Mouse (Mus musculus) E14TG2a.4 (cell line): Measurements from ENCODE around the gene Unc5c.

Experiments used
- H3K27me3 ChIP-seq: 2 replicates; pipeline ENCODE4 v1.6.1; 2014; ENCODE audit warnings: low read length, control low read depth; ENCODE audit not compliant: insufficient read depth
- H3K36me3 ChIP-seq: 2 replicates; pipeline ENCODE4 v1.6.1; 2014; ENCODE audit warnings: low read length, control low read depth; ENCODE audit not compliant: insufficient read depth
- H3K4me1 ChIP-seq: replicated peaks from 2 replicates; pipeline ENCODE4 v1.6.1; 2014; ENCODE audit warnings: low read depth, low read length, control low read depth
- H3K4me3 ChIP-seq: replicated peaks from 2 replicates; pipeline ENCODE4 v1.5.1; 2014; ENCODE audit warnings: mild to moderate bottlenecking, low read length
- H3K9me3 ChIP-seq: 2 replicates; pipeline ENCODE4 v1.6.1; 2014; ENCODE audit warnings: low read length, control low read depth
- CTCF ChIP-seq: conservative IDR thresholded peaks from 2 replicates; pipeline ENCODE4 v1.5.1; 2014; ENCODE audit warnings: low read length
- NANOG ChIP-seq: IDR thresholded peaks from 2 replicates; pipeline ENCODE4 v1.6.1; 2014; ENCODE audit warnings: borderline replicate concordance, low read length, mixed read lengths
- POU5F1 ChIP-seq: IDR thresholded peaks from 2 replicates; pipeline ENCODE4 v1.6.1; 2014; ENCODE audit warnings: low read length, borderline replicate concordance

The Unc5c gene

DNA sequence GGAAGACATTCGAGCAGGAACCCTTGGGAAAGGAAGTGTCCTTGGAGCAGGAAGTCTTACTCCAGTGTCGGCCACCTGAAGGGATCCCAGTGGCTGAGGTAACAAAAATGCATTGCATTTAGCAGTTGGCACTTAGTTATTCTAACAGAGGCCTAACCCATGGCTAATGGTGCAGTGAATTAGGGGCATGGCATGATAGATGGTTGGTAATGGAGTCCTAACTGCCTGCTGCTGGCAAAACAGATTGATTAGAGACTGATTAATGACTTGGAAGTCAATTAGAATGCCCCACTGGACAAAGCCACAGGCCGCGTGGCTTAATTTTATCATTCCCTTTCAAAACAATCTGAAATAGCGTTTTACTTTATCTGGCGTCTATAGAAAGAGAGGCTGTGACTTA, 268.8 kb downstream of the Unc5c start:
- TF ChIP-seq CTCF = no peak
- no peak for TF ChIP-seq NANOG
- no peak for TF ChIP-seq POU5F1
- Histone ChIP-seq H3K4me3 (no peak overlapping the region), H3K9me3 (no peaks in the 10 kb centered on the region)

DNA sequence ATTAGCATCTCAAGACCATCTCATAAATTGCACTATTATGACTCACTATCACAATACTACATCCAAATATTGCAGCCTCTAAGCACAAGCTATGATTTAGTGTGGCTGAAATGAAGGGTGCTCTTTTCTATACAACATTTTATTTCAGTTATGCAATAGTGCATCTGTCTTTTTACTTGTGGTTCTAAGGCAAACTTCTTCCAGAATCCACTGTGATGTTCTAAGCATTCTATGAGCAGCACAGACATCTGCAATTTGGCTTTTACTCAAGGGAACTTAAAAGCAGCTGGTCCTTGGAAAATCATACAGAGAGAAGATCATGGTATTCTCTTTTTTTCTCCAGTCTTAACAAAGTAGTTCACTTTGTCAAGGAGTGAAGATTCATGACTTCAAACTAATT, 270.3 kb downstream of the Unc5c start:
- Histone ChIP-seq H3K27me3 (no peaks in the 10 kb centered on the region), H3K4me3 (no peak overlapping the region), H3K4me1 (no peaks in the 10 kb centered on the region), H3K36me3 (no peaks in the 10 kb centered on the region), H3K9me3 (no peaks in the 10 kb centered on the region)
- TF ChIP-seq POU5F1 = no peak
- TF ChIP-seq CTCF = no peak
- no peak for TF ChIP-seq NANOG

More for the DNA sequence above, 268.8 kb downstream of the Unc5c start:
- Histone ChIP-seq H3K4me1 (no peaks in the 10 kb centered on the region), H3K27me3 (no peaks in the 10 kb centered on the region), H3K36me3 (no peaks in the 10 kb centered on the region)

DNA sequence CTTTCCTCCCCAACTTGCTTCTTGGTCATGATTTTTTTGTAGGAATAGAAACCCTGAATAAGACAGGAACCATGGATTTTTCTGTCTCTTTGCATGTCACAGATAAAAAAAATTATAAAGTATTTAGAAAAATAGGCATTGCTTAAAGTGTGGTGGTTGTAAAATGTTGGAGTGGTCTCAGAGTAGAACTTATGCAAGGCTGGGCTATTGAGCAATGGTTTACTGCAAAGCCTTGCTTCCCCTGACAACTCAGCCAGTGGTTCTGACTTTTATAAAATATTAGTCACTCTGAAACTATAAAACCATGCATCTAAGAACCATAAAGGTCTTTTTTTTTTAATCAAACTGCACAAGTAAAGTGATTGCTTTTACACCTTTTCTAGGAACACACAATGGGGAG, 280.3 kb downstream of the Unc5c start:
- Histone ChIP-seq H3K4me1 (no peaks in the 10 kb centered on the region), H3K4me3 (no peak overlapping the region), H3K9me3 (no peaks in the 10 kb centered on the region), H3K36me3 (no peaks in the 10 kb centered on the region), H3K27me3 (no peaks in the 10 kb centered on the region)
- TF ChIP-seq NANOG (no peak), CTCF (no peak), POU5F1 (no peak)

DNA sequence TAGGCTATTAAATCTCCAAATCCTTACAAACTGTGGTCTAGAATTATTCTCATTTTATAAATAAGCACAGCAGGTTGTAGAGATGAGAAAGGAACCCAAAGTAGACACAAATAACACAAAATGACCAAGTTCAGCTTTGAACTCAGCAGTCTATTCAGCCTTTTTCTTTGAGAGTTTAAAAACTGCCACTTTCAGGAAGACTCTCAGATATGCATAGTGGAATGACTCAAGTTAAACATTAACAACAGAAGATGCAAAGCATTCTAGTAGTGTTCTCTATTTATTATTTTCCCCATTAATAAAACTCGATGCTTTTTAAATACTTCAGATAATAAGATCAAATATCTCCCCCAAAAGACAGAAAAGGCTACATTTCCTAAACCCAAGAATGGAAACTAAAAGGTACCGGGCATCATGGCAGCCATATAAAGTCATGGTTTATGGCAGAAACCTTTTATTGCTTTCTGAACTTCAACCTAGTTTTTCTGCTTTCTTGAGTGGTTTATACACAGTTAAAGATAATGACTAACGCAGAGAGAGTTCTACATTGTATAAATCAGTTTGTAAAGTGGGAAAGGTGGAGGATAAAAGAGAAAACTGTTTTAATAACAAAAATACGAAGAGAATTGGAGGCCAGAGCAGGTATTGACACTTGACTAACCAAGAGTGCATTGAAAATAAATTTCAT, 283.8 kb downstream of the Unc5c start:
- Histone ChIP-seq H3K4me3 (no peak overlapping the region), H3K4me1 (no peaks in the 10 kb centered on the region), H3K9me3 (peaks cover 11% of the 10 kb centered on the region), H3K27me3 (no peaks in the 10 kb centered on the region), H3K36me3 (no peaks in the 10 kb centered on the region)
- TF ChIP-seq CTCF = no peak
- no peak for TF ChIP-seq NANOG
- TF ChIP-seq POU5F1 = no peak

DNA sequence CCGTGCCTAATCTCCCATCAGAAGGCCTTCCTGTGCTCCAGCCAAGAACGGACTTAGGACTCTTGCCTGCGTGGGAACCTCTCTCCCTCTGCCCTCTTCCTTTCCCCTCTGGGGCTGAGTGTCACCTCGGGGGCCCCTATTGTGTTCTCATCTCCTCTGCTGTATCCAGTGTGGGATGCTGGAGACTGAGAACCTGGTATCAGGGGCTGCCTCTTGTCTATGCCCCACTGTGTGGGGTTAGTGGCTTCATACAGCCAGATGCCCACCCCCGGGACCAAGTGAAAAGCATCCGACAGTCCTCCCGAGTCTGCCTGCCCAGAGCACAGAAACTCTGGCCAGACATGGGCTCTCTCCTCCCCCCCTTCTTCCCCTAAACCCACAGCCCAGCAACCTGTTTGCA, 287.2 kb downstream of the Unc5c start:
- no peak overlapping the region for H3K4me3 ChIP-seq
- H3K4me1 ChIP-seq = no peaks in the 10 kb centered on the region
- peaks cover 11% of the 10 kb centered on the region for H3K9me3 ChIP-seq
- no peaks in the 10 kb centered on the region for H3K27me3 ChIP-seq
- no peaks in the 10 kb centered on the region for H3K36me3 ChIP-seq
- TF ChIP-seq NANOG (no peak), POU5F1 (no peak), CTCF (no peak)

DNA sequence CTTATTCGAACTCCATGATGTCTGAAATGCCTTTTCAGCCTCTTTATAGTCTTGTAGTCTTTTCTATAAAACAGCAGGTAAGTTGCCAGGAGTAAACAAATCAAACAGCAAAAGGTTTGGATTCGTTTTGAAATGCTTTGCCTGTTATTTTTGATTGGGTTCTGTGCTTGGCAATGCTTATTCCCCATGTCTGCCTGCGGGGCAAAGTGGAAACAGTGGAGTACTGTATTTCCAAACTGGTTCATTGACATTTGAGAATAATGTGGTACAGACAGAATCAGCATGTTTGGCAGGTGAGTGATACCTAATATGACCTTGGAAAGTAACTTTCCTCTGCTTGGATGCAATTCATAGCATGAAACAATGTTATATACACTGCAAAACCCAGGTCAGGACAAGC, 292.2 kb downstream of the Unc5c start:
- TF ChIP-seq NANOG = no peak
- TF ChIP-seq CTCF = no peak
- no peak for TF ChIP-seq POU5F1
- Histone ChIP-seq H3K4me3 (no peak overlapping the region), H3K9me3 (peaks cover 4% of the 10 kb centered on the region)

DNA sequence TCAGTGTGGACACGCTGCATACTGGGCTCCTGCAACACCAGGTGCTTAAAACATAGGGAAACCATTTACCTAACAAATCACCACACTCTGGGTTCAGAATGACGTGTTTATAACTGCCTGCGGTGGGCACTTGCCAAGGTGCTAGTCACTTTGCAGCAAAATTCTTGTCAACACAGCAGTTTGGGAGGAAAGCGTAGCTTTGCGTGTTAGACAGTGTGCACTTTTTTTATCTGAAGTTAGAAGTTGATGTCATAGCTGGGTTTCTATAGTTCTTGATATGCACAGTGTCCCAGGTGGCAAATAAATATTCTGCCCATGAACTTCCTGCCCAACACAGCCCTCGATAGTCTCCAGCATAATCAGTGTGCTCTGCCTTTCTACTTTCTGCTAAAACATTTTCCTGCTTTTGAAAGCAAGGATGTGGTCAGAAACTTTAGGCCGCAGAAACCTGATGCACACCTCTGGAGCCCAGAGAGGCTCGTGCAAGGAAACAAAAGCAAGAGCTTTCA, 313.4 kb downstream of the Unc5c start:
- no peaks in the 10 kb centered on the region for H3K36me3 ChIP-seq
- no peaks in the 10 kb centered on the region for H3K9me3 ChIP-seq
- H3K27me3 ChIP-seq = no peaks in the 10 kb centered on the region
- no peaks in the 10 kb centered on the region for H3K4me1 ChIP-seq
- TF ChIP-seq NANOG = no peak
- no peak for TF ChIP-seq CTCF
- no peak for TF ChIP-seq POU5F1
- H3K4me3 ChIP-seq = no peak overlapping the region

More for the DNA sequence above, 292.2 kb downstream of the Unc5c start:
- Histone ChIP-seq H3K4me1 (no peaks in the 10 kb centered on the region), H3K27me3 (no peaks in the 10 kb centered on the region), H3K36me3 (no peaks in the 10 kb centered on the region)

DNA sequence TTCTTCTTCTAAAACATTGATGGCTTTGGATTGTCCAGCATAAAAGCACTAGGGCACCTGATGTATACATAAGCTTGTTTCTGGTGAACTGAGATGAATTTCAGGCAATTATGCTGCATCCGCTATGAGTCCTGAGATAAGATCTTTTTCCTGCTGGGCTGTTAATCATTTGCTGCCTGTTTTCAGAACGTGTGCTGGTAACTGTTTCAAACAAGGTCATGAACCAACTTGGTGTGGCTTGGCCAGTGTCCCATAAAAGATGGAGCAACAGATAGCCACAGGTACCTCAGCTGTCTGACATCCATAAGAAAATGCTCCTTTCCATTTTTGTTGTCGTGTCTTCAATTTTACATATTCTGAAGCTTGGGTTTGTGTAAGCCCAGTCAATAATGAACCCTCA, 314.2 kb downstream of the Unc5c start:
- H3K9me3 ChIP-seq = no peaks in the 10 kb centered on the region
- no peaks in the 10 kb centered on the region for H3K27me3 ChIP-seq
- no peak overlapping the region for H3K4me3 ChIP-seq
- no peaks in the 10 kb centered on the region for H3K4me1 ChIP-seq
- no peaks in the 10 kb centered on the region for H3K36me3 ChIP-seq
- TF ChIP-seq NANOG (no peak), POU5F1 (no peak), CTCF (no peak)

DNA sequence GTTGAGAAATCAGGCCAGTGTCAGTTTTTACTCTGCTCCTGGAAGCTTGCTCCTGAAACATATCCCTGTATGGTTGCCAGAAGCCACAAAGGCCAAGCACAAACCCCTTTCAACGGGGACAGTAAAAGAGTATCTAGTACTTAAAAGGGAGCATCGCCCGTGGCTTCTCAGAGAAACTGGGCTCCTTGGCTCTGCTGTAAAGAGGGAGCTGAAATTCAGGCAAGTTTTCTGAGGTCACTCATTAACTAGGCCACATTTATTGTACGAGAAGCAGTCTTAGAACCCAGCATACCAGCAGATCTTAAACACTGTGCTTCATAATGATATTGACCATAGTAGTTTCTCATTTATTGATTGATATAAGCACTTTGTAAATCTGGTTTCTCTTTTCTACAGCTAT, 317.5 kb downstream of the Unc5c start:
- Histone ChIP-seq H3K4me1 (no peaks in the 10 kb centered on the region), H3K27me3 (no peaks in the 10 kb centered on the region), H3K9me3 (no peaks in the 10 kb centered on the region), H3K36me3 (no peaks in the 10 kb centered on the region), H3K4me3 (no peak overlapping the region)
- no peak for TF ChIP-seq NANOG
